Mouse (Mus musculus) macrophage (primary cell): ENCODE measurements around the gene Ptpn11. TPM values are rescaled to one million over a fixed set of nuclear protein-coding genes. Genes with fewer than 3 reads are reported as not detected.
"Not testable (repeated sequence)": the region's sequence is repeated elsewhere in the genome, so short reads cannot be mapped to it uniquely, and the experiment has no call there.

ENCODE experiments used
- H3K27ac ChIP-seq: fragments of 350-480 bp; formaldehyde crosslinking; 2 replicates; pipeline ENCODE4 v1.9.0; 2021
- H3K36me3 ChIP-seq: fragments of 350-480 bp; formaldehyde crosslinking; 2 replicates; pipeline ENCODE4 v1.9.0; 2021; ENCODE audit errors: inconsistent target
- H3K4me3 ChIP-seq: fragments of 350-480 bp; formaldehyde crosslinking; 2 replicates; pipeline ENCODE4 v1.9.0; 2021; ENCODE audit errors: inconsistent target
- H3K79me2 ChIP-seq: fragments of 350-480 bp; formaldehyde crosslinking; 2 replicates; pipeline ENCODE4 v1.9.0; 2021; ENCODE audit errors: inconsistent target
- WGBS: methylation state at CpG from one replicate; pipeline ENCODE4 v1.1.7; 2026; ENCODE audit warnings: inconsistent platforms; ENCODE audit not compliant: missing documents; 5-methylcytosine and 5-hydroxymethylcytosine counted together
- polyA plus RNA-seq: library from polyadenylated mRNA; stranded (reverse); fragments of 250-400 nt; gene quantifications from 3 replicates; pipeline ENCODE4 v1.2.4, GENCODE M21; 2018; ENCODE audit warnings: inconsistent platforms

Ptpn11 gene
- polyA plus RNA-seq, 1 experiment from 2014 or later: 36.3 TPM

DNA sequence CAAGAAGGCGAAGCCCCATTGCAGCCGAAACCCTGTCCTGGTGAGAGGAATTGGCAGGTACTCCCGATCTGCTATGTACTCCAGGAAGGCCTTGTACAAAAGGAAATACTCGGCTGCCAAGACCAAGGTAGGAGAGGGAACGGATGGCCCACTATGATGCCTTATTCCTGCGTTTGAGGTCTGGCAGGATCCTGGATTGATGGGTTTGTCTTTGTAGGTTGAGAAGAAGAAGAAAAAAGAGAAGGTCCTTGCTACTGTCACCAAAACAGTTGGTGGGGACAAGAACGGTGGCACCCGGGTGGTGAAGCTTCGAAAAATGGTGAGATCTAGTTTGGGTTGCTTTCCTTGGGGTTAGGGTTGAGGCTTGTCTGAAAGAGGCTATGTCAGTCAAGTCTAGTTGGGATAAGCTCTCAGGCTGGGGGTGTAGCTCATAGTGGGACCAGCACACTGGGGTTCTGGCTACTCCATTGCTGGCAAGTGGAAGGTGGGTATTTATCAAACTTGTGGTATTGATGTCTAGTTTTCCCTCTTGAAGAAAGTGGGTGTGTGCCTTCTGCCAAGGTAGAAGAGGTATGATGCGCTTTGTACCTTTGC, 14.4 kb upstream of the Ptpn11 start:
- Histone ChIP-seq H3K36me3 (peaks cover 48% of the 10 kb centered on the region), H3K79me2 (peaks cover 37% of the 10 kb centered on the region), H3K4me3 (peak overlapping the region; percentile 79; the same call in 1 of the 2 replicates)
- not testable (repeated sequence) for H3K27ac ChIP-seq
- 70% methylated on average over 7 of the region's 10 CpGs for WGBS

DNA sequence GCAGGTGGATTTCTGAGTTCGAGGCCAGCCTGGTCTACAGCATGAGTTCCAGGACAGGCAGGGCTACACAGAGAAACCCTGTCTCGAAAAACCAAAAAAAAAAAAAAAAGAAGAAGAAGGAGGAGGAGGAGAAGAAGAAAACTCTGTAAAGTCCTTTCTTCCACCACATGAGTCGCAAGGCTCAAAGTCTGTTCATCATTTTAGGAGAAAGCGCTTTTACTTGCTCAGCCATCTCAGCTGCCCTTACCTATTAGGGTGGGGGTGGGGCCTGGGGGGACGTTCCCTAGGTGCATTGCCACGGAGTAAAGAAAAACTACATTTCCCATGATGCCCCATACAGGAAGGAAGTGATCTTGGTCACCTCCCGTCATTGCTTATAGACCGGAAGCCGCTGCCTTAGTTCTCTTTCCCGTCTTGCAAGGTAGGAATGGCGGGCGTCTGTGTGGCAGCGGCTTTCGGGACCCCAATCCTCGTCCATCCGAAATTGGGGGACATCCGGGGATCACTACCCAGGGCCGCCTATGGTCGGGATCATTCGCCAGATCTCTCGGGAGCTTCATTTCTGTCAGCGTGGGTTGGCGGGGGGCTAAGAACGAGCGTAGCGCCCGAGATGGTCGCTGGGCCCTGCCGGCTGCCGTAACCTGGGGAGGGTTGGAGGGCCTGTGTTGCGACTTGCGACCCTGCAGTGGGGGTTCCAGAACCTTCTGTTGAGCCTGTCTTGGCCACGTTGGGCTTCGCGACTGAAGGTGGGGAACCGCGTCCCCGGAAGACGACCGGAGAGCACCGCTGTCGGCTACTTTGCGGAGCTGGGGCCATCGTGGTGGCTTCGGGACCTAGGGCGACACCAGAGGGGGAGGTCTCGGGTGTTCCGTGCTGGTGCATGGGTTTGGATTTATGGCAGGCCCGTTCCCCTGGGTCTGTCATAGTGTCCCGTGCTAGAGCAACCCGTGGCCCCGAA, 13.2 kb upstream of the Ptpn11 start, which contains the start of gene Rpl6:
Gene Rpl6, plus strand, starts transcription at position 350 of the 958 bp plus-strand sequence.
- Histone ChIP-seq H3K4me3 (peak within 1 kb of the TSS; percentile 79), H3K27ac (peak within 1 kb of the TSS; percentile 63), H3K79me2 (peaks cover 37% of the 10 kb centered on the region), H3K36me3 (peaks cover 39% of the 10 kb centered on the region)
- WGBS: under 1% methylated on average over 47 of the region's 52 CpGs

DNA sequence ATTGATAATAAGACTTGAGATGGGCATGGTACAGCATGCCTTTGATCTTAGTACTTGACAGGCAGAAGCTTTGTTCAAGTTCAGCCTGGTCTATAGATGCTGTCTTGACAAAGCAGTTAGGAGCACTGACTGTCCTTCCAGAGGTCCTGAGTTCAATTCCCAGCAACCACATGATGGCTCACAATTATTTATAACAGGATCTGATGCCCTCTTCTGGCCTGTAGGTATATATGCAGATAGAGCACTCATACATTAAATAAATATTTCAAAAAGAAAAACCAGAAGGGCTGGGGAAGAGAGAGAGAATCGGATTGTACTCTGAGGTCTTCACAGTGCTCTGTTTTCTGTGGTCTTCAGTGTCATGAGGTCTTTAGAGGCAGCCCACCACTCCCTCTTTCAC, 11.3 kb upstream of the Ptpn11 start:
- peaks cover 19% of the 10 kb centered on the region for H3K36me3 ChIP-seq
- WGBS: 78% methylated on average over 1 of the region's 1 CpGs

DNA sequence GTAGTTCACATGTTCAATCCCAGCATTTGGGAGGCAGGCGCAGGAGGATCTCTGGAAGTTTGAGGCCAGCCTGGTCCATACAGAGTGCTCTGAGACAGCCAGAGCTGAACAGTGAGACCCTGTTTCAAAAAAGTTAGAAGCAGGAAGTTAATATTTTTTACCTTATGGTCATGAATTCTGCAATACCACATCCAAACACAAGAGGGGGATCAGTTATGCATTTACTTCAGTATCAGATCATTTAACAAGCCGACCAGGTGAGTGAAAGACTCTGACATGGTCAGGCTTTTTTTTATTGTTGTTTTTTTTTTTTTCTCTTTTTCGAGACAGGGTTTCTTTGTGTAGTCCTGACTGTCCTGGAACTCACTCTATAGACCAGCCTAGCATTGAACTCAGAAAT, 10.5 kb upstream of the Ptpn11 start:
- H3K27ac ChIP-seq: no peak overlapping the region
- WGBS: 28% methylated on average over 3 of the region's 3 CpGs
- H3K36me3 ChIP-seq: peaks cover 12% of the 10 kb centered on the region
- peaks cover 24% of the 10 kb centered on the region for H3K79me2 ChIP-seq
- no peak overlapping the region for H3K4me3 ChIP-seq

More for the DNA sequence above, 11.3 kb upstream of the Ptpn11 start:
- peaks cover 32% of the 10 kb centered on the region for H3K79me2 ChIP-seq
- no peak overlapping the region for H3K27ac ChIP-seq
- no peak overlapping the region for H3K4me3 ChIP-seq

DNA sequence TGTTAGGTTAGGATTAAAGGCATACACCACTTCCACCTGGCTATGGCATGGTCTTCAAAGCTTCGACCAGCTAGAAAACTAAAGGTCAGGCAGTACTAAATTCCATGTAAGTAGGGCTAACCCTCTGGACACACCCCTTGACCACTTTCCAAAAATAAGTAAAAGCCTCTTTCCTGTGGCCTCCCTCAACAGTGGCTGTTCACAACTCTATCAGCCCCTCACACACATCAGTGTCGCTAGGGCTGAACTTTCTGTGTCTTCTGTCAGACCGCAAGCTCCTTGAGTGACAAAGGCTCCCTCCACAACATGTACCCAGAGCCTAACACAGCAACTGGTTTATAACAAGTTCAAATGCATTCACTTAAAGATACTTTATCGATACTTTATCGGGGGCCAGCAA, 7.2 kb upstream of the Ptpn11 start:
- Histone ChIP-seq H3K79me2 (no peaks in the 10 kb centered on the region), H3K27ac (no peak overlapping the region), H3K4me3 (no peak overlapping the region), H3K36me3 (no peaks in the 10 kb centered on the region)
- 53% methylated on average over 3 of the region's 5 CpGs for WGBS

DNA sequence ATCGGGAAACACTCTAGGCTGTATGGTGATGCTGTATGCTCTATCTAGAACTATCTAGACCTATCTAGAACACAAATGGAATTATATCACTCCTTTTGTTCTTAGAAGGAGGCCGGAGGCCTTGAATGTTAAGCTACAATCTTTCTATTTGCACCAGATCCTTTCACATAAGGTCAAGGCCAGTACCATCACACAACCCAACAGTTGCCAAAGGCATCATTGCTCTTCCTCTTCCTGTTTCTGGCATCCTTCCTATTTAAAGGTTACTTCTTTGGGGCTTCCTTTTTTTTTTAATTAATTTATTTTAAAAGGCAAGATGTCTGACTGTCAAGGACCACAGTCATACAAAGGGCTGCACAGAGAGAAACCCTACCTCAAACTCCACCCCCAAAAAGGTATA, 6.1 kb upstream of the Ptpn11 start:
- H3K36me3 ChIP-seq: no peaks in the 10 kb centered on the region
- no peak overlapping the region for H3K4me3 ChIP-seq
- no peak overlapping the region for H3K27ac ChIP-seq
- no peaks in the 10 kb centered on the region for H3K79me2 ChIP-seq
- 93% methylated on average over 2 of the region's 2 CpGs for WGBS

DNA sequence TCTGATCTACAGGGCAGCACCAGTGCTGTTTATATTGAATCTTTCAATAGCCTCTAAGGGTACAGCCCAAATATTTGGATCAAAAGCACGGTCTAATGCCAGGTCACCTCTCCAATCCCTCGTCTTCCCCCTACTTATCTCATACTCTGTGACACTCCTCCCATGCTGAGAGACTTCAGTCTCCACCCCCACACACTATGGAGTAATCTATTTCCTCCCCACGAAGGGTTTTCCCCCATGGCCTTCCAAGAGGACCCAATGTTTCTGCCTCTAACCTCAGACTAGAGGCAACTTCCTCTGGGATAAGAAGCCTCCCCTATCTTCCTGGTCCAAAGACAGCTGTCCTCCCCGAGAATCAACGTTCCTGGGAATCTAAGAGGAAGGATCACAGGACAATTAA, 5.6 kb upstream of the Ptpn11 start:
- Histone ChIP-seq H3K79me2 (no peaks in the 10 kb centered on the region), H3K4me3 (no peak overlapping the region), H3K36me3 (no peaks in the 10 kb centered on the region), H3K27ac (no peak overlapping the region)
- 31% methylated on average over 5 of the region's 5 CpGs for WGBS

DNA sequence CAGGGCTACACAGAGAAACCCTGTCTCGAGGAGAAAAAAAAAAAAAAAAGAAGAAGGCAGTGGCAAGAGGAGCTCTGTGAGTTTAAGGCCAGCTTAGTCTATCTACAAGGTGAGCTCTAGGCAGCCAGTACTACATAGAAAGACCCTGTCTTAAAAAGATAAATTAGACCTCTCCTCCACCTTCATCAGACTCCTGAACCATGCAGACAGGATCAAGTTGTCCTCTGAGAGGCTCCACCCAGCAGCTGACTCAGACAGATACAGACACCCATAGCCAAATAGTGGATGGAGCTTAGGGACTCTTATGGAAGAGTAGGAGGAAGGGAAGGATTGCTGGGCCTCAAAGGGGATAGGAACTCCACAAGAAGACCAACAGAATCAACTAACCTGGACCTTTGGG, 3.0 kb upstream of the Ptpn11 start:
- 86% methylated on average over 1 of the region's 1 CpGs for WGBS
- no peak overlapping the region for H3K27ac ChIP-seq
- H3K79me2 ChIP-seq: peaks cover 16% of the 10 kb centered on the region
- no peak overlapping the region for H3K4me3 ChIP-seq
- H3K36me3 ChIP-seq: no peaks in the 10 kb centered on the region

DNA sequence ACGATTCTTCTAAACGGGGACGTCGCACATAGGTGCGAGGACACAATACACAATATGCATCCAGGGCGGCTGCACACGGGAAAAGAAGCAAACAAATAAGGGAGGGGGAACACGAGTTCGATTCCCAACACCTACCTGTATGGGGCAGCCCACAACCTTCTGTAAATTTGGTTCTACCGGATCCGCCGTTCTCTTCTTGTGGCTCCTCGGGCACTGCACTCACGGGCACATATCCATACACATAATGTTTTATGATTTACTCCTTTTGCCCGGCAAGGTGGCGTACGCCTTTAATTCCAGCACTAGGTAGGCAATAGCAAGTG, 348 bp upstream of the Ptpn11 start:
- H3K27ac ChIP-seq: peak overlapping the region; percentile 55
- H3K36me3 ChIP-seq: no peaks in the 10 kb centered on the region
- peak overlapping the region; percentile 59 for H3K4me3 ChIP-seq
- 15% methylated on average over 17 of the region's 17 CpGs for WGBS
- H3K79me2 ChIP-seq: peaks cover 42% of the 10 kb centered on the region

DNA sequence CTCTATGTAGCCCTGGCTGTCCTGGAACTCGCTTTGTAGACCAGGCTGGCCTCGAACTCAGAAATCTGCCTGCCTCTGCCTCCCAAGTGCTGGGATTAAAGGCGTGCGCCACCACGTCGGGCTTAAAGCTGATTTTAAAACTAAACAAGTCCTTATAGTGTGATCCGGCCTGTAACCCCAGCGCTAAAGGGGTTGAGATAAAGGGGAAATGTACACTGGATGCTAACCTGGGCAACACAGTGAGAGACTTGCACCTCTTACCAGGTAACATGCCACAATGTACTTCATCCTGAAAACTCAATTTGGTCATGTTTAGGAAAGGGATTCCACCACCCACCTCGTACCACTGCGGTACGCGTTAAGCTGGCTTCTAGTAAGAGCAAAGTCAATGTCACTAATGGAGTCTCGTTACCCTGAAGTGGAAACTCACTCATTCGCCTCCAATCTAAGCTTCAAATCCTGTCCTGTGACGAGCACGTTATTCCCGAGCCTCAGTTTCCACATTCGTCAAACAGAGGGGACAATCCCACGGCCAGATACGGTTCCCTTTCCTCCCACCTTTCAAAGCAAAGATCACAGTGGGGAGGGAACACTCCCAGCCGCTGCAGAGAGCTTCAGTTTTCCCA, 874 bp downstream of the Ptpn11 start:
- H3K79me2 ChIP-seq: peaks cover 54% of the 10 kb centered on the region
- H3K36me3 ChIP-seq: no peaks in the 10 kb centered on the region
- no peak overlapping the region for H3K27ac ChIP-seq
- 28% methylated on average over 19 of the region's 21 CpGs for WGBS
- H3K4me3 ChIP-seq: peak overlapping the region; percentile 54

DNA sequence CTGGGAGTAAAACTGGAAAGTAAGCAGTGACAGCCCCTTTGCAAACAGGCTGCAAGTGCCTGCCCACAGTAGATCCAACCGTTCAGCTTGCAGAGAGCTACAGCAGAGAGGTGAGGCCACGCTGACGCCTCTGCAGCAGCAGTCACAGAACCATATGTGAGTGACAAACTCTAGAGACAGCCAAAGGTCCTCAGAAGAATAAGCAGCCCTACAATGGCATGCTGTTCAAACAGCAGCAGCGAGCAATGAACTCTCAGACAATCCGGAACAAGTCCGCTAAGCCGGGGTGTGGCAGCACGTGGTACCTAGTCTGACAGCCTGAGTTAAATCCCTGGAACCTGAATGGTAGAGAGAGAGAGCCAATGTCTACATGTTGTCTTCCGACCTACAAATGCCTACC, 2.0 kb downstream of the Ptpn11 start:
- WGBS: 94% methylated on average over 9 of the region's 9 CpGs
- Histone ChIP-seq H3K27ac (no peak overlapping the region), H3K4me3 (no peak overlapping the region), H3K79me2 (peaks cover 66% of the 10 kb centered on the region), H3K36me3 (no peaks in the 10 kb centered on the region)

DNA sequence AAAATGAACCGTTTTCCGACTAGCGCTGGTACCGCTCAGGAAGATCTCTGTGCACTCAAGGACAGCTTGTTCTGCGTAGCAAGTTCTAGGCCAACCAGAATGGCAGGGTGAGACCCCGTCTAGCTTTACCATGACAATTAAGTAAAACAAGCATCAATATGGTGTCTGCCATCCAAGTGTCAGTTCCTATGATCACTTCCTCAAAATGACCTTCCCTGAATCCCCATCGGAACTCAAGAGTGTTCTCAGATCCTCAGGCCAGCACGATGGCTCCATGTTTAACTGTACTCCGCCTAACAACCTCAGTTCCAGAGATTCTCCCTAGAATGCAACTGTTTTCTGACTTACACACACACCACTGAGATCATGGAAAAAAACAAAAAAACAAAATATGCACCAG, 2.9 kb downstream of the Ptpn11 start:
- Histone ChIP-seq H3K4me3 (no peak overlapping the region), H3K36me3 (no peaks in the 10 kb centered on the region), H3K27ac (no peak overlapping the region), H3K79me2 (peaks cover 75% of the 10 kb centered on the region)
- 81% methylated on average over 9 of the region's 9 CpGs for WGBS

DNA sequence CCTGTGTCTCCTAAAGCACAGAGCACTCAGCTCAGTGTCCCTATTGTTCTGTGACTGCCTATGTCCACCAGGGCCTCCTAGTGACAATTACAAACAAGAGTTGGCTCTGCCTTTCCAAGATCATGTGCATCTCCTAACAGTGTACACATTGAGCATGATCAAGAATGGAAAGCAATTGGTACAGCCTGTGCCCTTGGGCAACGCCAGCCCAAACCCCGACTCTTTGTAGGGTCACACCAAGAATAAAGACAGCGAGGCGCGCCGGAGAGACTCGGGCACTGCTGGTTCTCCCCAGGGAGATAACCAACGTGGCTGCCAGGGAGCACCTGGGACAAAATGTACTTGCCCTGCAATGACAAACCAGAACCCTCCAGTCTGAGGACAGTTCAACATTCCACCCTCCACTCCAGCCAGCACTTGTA, 3.6 kb downstream of the Ptpn11 start:
- WGBS: 92% methylated on average over 8 of the region's 8 CpGs
- Histone ChIP-seq H3K4me3 (no peak overlapping the region), H3K36me3 (no peaks in the 10 kb centered on the region), H3K79me2 (peaks cover 82% of the 10 kb centered on the region), H3K27ac (no peak overlapping the region)

DNA sequence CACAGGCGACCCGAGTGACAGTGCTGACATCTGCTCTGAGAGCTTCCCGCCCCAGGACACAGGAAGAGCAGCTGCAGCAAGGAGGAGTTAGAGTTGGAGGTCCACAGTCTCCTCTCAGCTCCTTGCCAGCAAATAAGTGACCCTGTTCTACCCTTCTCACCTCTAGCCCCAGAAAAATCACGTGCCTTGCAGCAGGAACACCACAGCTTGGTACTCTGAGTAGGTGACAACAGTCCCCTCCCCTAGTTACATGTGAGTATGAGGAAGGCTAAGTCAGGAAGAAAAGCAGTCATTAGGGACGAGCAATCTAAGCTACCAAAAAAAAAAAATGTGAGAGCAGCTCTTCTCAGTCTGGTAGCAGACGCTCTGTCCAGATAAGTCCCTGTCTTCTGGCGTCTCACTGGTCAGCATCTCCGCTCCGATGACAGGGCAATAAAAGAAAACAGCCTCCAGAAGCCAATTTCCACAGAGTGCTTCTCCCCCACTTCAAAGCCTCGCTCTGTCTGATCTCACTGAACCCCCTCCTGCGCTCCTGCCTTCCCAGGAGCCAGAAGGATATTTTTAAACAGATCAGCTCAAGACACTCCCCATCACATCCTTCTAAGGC, 6.1 kb downstream of the Ptpn11 start:
- 67% methylated on average over 11 of the region's 11 CpGs for WGBS
- Histone ChIP-seq H3K36me3 (no peaks in the 10 kb centered on the region), H3K79me2 (peaks cover 100% of the 10 kb centered on the region), H3K4me3 (no peak overlapping the region), H3K27ac (no peak overlapping the region)
